Mouse (Mus musculus) large intestine, adult 2 months (tissue): ENCODE measurements around the gene Usp32. TPM values are rescaled to one million over a fixed set of nuclear protein-coding genes. Genes with fewer than 3 reads are reported as not detected.

ENCODE experiments used
- DNase-seq: peaks from one replicate; pipeline ENCODE4 v3.0.0-alpha.2; 2012; ENCODE audit warnings: low read depth, low spot score
- WGBS: fragments of 180-500 bp; shearing (Covaris S2); methylation state at CpG from one replicate; pipeline ENCODE4 v1.1.7; 2018; 5-methylcytosine and 5-hydroxymethylcytosine counted together
- polyA plus RNA-seq: library from polyadenylated mRNA; depleted of rRNA; stranded (reverse); fragments of >200 nt; gene quantifications from 2 replicates; pipeline ENCODE4 v1.2.3, GENCODE M21; 2012; rRNA removed

The Usp32 gene
- polyA plus RNA-seq, 1 experiment = 3.4 TPM

DNA sequence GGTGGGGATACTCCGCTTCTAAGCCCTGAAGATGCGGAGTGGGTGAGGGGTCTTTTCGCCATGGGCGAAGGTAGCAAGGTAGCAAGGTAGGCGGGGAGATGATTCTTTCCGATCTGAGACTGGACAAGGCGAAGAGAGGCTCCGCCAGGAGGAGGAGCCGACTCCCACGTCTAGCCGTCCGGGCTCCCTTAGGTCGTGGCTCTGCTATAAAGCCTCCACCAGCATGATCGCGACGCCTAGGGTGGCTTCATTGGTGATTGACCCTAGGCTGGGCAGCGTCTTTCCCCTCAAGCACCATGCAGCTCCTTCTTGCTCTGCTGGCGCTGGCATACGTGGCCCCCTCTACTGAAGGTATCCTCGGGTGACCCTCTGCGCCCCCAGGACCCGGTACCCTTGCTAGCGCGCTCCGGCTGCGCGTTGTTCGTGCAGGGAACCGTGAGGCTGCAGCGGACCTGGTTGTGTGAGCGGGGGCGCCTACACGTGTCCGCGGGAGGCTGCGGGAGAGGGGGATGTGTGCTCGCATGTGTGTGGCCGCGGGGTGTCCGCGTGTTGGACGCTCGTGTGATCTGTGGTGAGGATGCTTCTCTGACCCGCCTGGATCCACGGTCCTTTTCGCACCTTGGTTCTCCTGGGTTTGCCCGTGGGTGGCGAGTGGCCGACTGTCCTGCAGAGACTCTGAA is 182.2 kb downstream of the Usp32 start, which contains the start of gene Car4:
Gene Car4, plus strand, starts transcription at position 196 of the 680 bp plus-strand sequence.
- WGBS = 2% methylated on average over 49 of the region's 49 CpGs
- no peak for DNase-seq

DNA sequence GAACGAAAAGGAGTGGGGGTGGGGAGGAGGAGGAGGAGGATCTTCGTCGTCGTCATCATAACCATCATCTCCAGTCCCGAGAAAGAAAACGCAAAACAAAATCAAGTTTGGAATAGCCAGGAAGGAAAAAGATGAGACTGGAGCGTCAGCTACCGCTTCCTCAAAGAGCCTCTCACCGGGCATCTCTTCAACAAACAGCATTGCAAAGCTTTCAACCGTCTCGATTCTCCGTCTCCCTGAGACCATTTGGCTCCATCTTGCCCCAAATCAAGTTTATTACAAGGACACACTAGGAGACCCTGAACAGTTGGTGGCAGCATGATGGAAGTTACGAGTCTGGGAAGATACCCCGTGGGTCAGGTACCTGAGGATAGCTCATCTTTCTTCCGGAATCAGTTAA is 182.8 kb downstream of the Usp32 start:
- 10% methylated on average over 15 of the region's 15 CpGs for WGBS
- no peak for DNase-seq

DNA sequence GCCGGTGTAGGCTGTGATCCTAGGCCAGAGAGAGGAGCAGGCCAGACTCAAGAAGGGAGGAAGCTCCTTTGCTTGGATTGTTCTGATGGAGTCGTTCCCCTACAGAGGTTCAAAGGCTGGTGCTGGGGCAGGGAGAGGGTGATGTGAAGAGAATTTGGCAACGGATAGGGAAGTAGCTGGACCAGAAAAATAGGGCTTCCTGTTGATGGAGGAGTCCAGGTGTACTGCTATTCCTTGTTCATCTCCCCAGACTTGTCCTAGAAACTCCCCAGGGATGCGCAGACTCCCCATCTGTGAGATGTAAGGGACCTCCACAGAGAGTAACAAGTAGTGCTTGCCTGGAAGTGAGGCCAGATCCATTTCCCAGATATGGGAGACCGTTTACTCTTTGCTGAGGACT is 183.6 kb downstream of the Usp32 start:
- no peak for DNase-seq
- WGBS = 40% methylated on average over 5 of the region's 5 CpGs

DNA sequence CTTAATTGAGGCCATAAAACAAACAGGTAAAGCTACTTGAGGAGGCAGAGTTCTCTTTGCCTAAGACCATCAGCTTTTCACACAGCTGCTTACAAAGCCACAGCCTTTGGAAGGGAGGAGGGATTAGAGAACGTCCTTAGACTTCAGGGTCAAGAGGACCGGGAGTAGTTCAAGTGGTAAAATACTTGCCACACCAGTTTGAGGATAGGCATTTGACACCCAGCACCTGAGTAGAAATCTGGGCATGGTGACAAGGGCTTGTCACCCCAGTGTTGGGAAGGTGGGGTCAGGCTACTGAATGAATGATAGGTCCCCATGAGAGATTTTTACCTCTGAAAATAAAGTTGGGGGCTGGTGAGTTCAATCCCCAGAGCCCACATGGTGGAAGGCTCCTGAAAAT is 187.3 kb downstream of the Usp32 start:
- no peak for DNase-seq
- WGBS = 7% methylated on average over 2 of the region's 2 CpGs

DNA sequence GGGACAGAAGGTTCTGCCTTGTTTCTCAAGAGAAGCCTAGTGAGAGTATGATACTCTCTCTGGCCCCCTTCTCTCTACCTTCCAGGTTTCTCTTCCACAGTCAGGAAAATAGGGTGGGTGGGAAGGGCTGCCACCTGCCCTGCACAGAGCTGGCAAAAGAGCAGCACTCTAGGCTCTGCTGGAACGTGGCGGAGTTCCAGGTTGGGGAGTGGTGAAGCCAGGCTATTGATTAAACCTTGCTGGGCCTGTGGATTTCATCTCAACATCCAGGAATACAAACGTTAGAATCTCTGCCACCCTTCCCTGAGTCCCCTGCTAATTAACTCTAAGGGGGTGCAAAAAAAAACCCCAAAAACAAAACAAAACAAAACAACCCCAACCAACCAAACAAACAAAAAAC is 191.4 kb downstream of the Usp32 start:
- DNase-seq = no peak
- 20% methylated on average over 3 of the region's 3 CpGs for WGBS

DNA sequence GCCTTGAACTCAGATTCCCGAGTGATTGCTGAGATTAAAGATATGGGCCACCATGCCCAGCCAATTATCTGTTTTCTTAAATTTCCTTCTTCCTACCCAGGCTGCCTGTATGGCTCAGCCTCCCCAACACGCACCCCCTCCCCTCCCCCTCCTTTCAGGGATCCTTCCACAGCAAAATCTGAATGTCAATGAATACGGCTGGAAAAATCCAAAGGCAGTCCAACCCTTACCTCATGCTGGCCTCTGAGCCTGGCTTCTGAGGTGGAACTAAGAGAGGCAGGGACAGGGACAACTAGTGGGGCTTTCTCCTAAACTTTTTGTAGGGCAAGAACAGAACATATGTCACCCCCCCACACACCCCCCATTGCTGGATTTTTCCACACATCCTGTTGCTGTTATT is 191.8 kb downstream of the Usp32 start:
- WGBS = 40% methylated on average over 3 of the region's 3 CpGs
- DNase-seq = no peak

DNA sequence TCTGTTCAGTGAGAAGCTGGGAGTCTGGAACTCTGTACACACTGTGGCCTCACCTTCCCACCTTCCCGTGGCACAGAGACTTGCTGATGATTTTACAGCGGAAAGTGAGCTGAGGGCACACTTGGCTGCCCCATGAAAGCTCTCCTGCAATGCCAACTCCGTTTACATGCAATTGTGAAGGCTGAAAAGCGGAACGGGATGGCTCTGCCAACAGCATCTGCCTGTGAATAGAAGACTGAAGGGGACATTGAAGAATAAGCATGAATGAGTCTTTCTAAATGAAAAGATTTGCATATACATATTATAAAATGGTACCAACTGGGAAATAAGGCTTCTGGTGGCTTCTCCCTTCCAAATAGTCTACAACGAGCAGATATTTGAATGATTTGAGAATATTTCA is 192.8 kb downstream of the Usp32 start:
- DNase-seq = no peak
- 58% methylated on average over 6 of the region's 6 CpGs for WGBS

DNA sequence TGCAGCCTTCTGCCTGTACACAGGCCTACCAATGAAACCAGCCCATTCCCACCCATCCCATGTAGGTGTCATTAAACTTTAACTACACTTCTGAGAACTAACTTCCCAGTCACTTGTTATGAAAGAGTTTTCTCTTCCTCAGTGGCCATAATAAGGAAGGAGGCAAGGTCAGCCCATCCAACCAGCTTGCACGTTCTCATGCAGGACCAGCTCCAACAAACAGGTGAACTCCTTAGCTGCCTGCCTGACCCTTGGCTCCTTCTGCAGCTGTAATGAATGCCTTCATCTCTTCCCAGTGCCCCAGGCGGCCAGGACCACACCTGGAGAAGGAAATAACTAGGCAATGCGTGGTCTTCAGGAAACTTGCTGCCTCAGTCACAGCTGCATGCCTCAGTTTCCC is 194.1 kb downstream of the Usp32 start:
- peak; percentile 70 for DNase-seq
- 19% methylated on average over 3 of the region's 3 CpGs for WGBS

DNA sequence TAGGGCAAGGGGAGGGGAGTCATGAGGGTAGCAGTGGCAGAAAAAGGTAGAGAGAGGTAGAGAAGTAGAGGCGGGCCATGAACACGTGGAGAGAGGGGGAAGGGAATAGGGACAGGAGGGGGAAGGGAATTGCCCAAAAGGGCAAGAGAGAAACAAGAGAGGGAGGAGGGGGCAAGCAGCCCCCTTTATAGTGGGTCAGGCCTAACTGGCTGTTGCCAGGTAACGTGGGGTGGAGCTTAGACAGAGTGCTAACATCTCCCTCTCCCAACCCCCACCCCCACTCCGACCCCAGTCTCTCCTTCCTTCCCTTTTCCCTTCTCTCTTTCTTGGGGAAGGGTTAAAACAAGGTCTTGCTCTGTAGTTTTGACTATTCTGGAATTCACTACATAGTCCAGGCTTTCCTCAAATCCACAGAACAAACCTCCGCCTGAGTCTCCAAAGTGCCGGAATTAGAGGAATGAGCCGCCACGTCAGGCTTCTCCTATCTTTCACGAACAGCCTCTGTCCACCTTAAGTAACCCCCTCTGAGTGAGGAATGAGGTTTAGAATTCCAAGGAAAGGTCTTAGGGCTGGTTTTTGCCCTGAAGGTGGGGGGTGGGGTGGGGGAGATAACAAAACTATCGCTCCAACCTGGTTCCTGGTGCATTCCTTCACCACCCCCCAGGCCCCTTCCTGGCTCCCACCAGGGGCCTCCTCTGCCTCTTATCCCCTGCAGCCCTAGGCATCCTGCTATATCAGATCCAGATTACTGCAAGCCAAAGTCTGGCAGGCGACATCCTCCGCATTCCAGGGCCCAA is 195.1 kb downstream of the Usp32 start:
- no peak for DNase-seq
- WGBS = 28% methylated on average over 12 of the region's 12 CpGs

DNA sequence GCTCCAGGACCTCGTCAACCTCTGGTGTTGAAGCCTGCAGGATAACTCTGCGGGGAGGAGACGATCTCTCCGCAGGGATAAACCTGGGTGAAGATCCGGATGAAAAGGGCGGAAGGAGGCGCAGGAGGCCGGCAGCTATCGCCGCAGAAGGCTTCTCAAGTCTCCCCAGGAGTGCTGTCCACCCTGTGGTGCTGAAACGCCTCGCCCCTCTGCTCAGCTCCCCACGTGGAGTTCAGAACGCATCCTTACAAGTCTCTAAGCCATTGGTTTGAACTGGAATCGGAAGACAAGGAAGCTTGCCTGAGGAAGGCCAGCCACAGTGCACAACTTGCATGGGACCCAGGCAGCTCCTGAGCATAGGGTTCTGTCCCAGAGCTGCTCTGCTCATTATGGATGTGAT is 196.0 kb downstream of the Usp32 start:
- DNase-seq = peak; percentile 44
- 1% methylated on average over 15 of the region's 15 CpGs for WGBS

DNA sequence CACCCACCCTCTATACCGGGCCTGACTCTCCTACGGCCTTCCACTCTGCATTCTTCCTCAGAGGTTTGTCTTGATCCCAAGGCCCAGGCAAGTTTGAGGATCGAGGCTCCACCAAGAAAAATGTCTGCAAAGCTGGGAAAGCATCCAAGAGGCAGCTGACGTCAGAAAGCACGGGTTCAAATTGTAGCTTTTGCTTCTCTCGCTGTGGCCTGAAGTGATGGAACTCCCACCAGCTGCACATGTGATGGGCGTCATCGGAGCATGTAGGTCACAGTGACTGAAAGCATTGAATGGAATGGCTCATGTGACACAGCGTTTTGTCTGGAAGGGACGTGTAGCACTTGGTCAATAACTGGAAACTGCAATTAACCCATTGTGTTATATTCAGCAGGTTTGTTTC is 199.8 kb downstream of the Usp32 start:
- DNase-seq = no peak
- 74% methylated on average over 10 of the region's 10 CpGs for WGBS

DNA sequence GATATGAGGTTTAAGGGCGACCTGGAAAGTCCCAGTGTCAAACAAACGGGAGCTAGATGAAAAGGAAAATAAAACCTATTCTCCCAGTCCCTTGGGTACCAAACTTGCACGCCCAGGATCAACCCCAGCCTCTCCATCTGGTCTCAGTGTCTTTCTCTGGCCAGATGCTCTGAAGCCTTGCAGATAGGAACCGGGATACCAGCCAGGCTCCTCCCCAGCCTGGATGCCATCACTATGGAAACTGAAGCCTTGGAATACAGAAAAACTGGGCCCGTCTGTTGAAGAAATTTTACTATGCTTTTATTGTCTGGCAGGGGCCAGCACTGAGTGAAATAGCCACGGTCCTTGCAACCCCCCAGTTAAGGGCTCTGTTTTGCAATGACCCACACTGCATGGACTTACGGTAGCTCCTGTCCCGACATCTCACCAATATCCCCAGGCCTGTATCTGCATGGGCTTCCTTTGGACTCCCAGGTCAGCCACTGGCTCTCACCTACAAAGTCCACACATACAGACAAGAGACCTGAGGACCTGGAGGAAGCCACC is 200.4 kb downstream of the Usp32 start:
- 49% methylated on average over 8 of the region's 8 CpGs for WGBS
- no peak for DNase-seq

Other genes starting within 250 kb of the Usp32 start
- 14.2 and 14.5 TPM in 2 replicates for gene Znhit3, start 223.8 kb downstream of the Usp32 start, polyA plus RNA-seq
- gene Car4, start 182.4 kb downstream of the Usp32 start, polyA plus RNA-seq = 155 and 175 TPM in 2 replicates
- not detected in 2 replicates for gene 1700125H20Rik, start 30.2 kb upstream of the Usp32 start, polyA plus RNA-seq
- 6.5 and 8.9 TPM in 2 replicates for gene Appbp2, start 95.0 kb upstream of the Usp32 start, polyA plus RNA-seq
- 2.8 and 3.3 TPM in 2 replicates for gene Ppm1d, start 171.1 kb upstream of the Usp32 start, polyA plus RNA-seq
- gene Bcas3, start 213.0 kb upstream of the Usp32 start, polyA plus RNA-seq = 12.8 and 15.1 TPM in 2 replicates